Mouse (Mus musculus) ES-Bruce4 (cell line): ENCODE data around the gene Zfp473.

ENCODE experiments used
- CTCF ChIP-seq: IDR thresholded peaks from one replicate; pipeline ENCODE4 v1.8.1; 2011; ENCODE audit warnings: low read depth, low read length
- EP300 ChIP-seq: IDR thresholded peaks from 2 replicates; pipeline ENCODE4 v1.6.1; 2011; ENCODE audit warnings: low read depth, low read length; ENCODE audit not compliant: insufficient read depth
- POLR2A ChIP-seq: IDR thresholded peaks from one replicate; pipeline ENCODE4 v1.8.1; 2011; ENCODE audit warnings: low read length; ENCODE audit not compliant: insufficient read depth

DNA sequence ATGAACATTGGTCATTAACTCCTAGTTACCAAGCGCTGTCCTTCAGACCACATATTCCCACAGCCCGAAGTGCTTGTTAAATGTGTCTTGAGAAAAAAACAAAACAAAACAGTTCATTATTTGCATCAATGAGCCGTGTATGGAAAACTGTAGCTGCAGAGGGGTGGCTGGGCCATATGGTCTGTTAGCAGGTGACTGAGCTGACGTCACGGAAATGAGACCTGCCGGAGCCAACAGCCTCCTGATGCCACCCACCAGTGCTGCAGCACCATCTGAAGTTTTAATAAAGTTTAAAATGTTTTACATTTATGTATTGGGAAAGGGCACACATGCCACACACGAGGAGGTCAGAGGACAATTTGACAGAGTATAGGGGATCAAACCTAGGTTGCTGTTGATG is 61.5 kb downstream of the Zfp473 start:
- no peak for TF ChIP-seq POLR2A
- no peak for TF ChIP-seq CTCF
- TF ChIP-seq EP300: no peak
